ENCODE assay signal across 19 mouse cellular contexts in the genomic region with DNA sequence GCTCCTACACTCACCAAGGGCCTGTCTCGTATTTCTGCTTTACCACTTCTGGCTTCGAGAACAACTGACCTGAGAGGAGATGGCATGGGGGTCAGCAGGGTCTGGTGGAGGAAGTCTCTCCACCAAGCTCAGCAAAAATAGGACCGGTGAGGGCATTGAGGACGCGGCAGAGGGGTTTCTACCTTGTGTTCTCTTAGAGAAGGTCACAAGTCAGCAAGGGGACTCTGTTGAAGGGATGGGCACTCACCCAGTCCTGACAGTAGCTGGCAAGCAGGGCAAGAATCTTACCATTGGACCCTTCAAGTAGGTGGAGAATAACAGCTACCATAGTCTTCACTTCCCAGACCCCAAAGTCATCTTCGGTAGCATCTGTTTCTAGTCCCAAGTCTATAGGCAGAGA. TPM values are rescaled to one million over a fixed set of nuclear protein-coding genes. Genes with fewer than 3 reads are reported as not detected.
A peak's percentile ranks its signal among the peaks of the same experiment; 100 is the strongest.
DNase-seq lines count a peak whose midpoint lies in the region; ATAC-seq and TF ChIP-seq lines count a peak whose summit lies in the region.
"Had no signal": no experiment of that assay in that cellular context is flagged by ENCODE, and none has a peak within 500 bp of the region (broad histone marks: within the 10 kb centered on the region; RNA-seq: fewer than 3 reads in every experiment).

No protein-coding gene starts in this region.

- no peak for TF ChIP-seq CTCF in intestine, postnatal 0 days (IDR thresholded peaks at IDR 0.05; ENCODE audit: low read depth)

- H3K4me2 ChIP-seq in kidney, embryonic 15.5 days = peak overlapping the region; percentile 67; the same call in 1 of the 2 replicates
- H3K4me2 ChIP-seq in lung, embryonic 16.5 days (ENCODE audit: low read depth, low read length) = peak overlapping the region; percentile 47; the same call in 1 of the 2 replicates
- H3K4me2 ChIP-seq in intestine, postnatal 0 days (replicated peaks; ENCODE audit: low read depth) = peak overlapping the region; percentile 82; the same call in 1 of the 2 replicates
- H3K4me2 ChIP-seq: forebrain, embryonic 15.5 days; hindbrain, embryonic 12.5 days; midbrain, embryonic 12.5 days had no signal

- peaks cover 42% of the 10 kb centered on the region for H3K36me3 ChIP-seq in kidney, embryonic 15.5 days
- H3K36me3 ChIP-seq in lung, embryonic 16.5 days (ENCODE audit: control insufficient read depth, insufficient read depth, low read length) = peaks cover 21% of the 10 kb centered on the region
- peaks cover 45% of the 10 kb centered on the region for H3K36me3 ChIP-seq in intestine, postnatal 0 days (ENCODE audit: control insufficient read depth, insufficient read depth)

- no peak overlapping the region for H3K9ac ChIP-seq in kidney, embryonic 15.5 days
- no peak overlapping the region for H3K9ac ChIP-seq in lung, embryonic 16.5 days (ENCODE audit: low read length)
- no peak overlapping the region for H3K9ac ChIP-seq in intestine, postnatal 0 days (ENCODE audit: low read depth, low read length)
- H3K9ac ChIP-seq: embryonic facial prominence, embryonic 12.5 days; forebrain, embryonic 15.5 days; hindbrain, embryonic 12.5 days; liver, embryonic 15.5 days; midbrain, embryonic 12.5 days had no signal

- H3K9me3 ChIP-seq in kidney, embryonic 15.5 days (replicated peaks) = no peaks in the 10 kb centered on the region
- no peaks in the 10 kb centered on the region for H3K9me3 ChIP-seq in lung, embryonic 16.5 days (ENCODE audit: control insufficient read depth, low read length)
- H3K9me3 ChIP-seq in intestine, postnatal 0 days (ENCODE audit: control insufficient read depth) = no peaks in the 10 kb centered on the region
- H3K9me3 ChIP-seq: embryonic facial prominence, embryonic 12.5 days; forebrain, embryonic 15.5 days; hindbrain, embryonic 12.5 days; liver, embryonic 15.5 days; midbrain, embryonic 12.5 days had no signal

- no peak for ATAC-seq in kidney, embryonic 15.5 days (replicated peaks; ENCODE audit: low FRiP score)
- ATAC-seq in lung, embryonic 16.5 days (ENCODE audit: low read depth) = no peak
- ATAC-seq in intestine, postnatal 0 days = no peak
- ATAC-seq: forebrain, embryonic 15.5 days had no signal

- 63% methylated on average over 6 of the region's 6 CpGs for WGBS in kidney, embryonic 15.5 days
- WGBS in lung, embryonic 16.5 days = 61% methylated on average over 6 of the region's 6 CpGs
- WGBS in intestine, postnatal 0 days = 74% methylated on average over 6 of the region's 6 CpGs

- H3K27me3 ChIP-seq in kidney, embryonic 15.5 days = peaks cover 53% of the 10 kb centered on the region
- peaks cover 23% of the 10 kb centered on the region for H3K27me3 ChIP-seq in lung, embryonic 16.5 days (ENCODE audit: control insufficient read depth, insufficient read depth, low read depth, low read length)
- 0 out of 2 replicates have a peak, but pooled peaks cover 3% of the 10 kb centered on the region for H3K27me3 ChIP-seq in intestine, postnatal 0 days (replicated peaks; ENCODE audit: control insufficient read depth, insufficient read depth, low read length)

- peaks cover 54% of the 10 kb centered on the region for H3K4me1 ChIP-seq in kidney, embryonic 15.5 days
- peaks cover 7% of the 10 kb centered on the region; the same call in 1 of the 2 replicates for H3K4me1 ChIP-seq in lung, embryonic 16.5 days (replicated peaks; ENCODE audit: control insufficient read depth, insufficient read depth, low read length)
- H3K4me1 ChIP-seq in intestine, postnatal 0 days (replicated peaks; ENCODE audit: control insufficient read depth, insufficient read depth, low read length) = 0 out of 2 replicates have a peak, but pooled peaks cover 3% of the 10 kb centered on the region

- no peak overlapping the region for H3K4me3 ChIP-seq in kidney, embryonic 15.5 days (replicated peaks)
- no peak overlapping the region for H3K4me3 ChIP-seq in lung, embryonic 16.5 days (ENCODE audit: low read length)
- H3K4me3 ChIP-seq in intestine, postnatal 0 days (ENCODE audit: low read depth, low read length) = no peak overlapping the region
- H3K4me3 ChIP-seq: embryonic facial prominence, embryonic 12.5 days; forebrain, embryonic 15.5 days; hindbrain, embryonic 12.5 days; liver, embryonic 15.5 days; midbrain, embryonic 12.5 days had no signal

- no peak for DNase-seq in kidney, postnatal 10 days
- no peak for DNase-seq in lung, postnatal 10 days
- DNase-seq in ovary, adult 18-20 months (ENCODE audit: low spot score) = no peak
- no peak for DNase-seq in right cerebral cortex, postnatal 25 days
- DNase-seq: adrenal gland, adult 2 months; cerebellum, adult 8-10 months; gastrocnemius, postnatal 25 days; heart, postnatal 10 days; left cerebral cortex, postnatal 4 days; right cerebral cortex, adult 18-20 months; thymus, adult 2 months had no signal

- no peak overlapping the region for H3K27ac ChIP-seq in kidney, embryonic 15.5 days
- H3K27ac ChIP-seq in lung, embryonic 16.5 days (ENCODE audit: low read length) = no peak overlapping the region; the same call in 1 of the 2 replicates
- H3K27ac ChIP-seq in intestine, postnatal 0 days (ENCODE audit: low read depth, low read length) = no peak overlapping the region
- H3K27ac ChIP-seq: embryonic facial prominence, embryonic 12.5 days; forebrain, embryonic 15.5 days; hindbrain, embryonic 12.5 days; midbrain, embryonic 12.5 days had no signal

RNA-seq across cellular contexts. Expression of gene Esrp2, which starts 2.8 kb away (rescaled TPM):
- 14.9 and 15.8 TPM in 2 replicates for polyA plus RNA-seq in kidney, embryonic 15.5 days (2015; fragmentation: Nextera tagmentation; extraction: Ambion mirVana)
- 62.7 and 62.8 TPM in 2 replicates for polyA plus RNA-seq in lung, embryonic 16.5 days (2015; fragmentation: Nextera tagmentation; extraction: Ambion mirVana)
- 9.2 and 11.0 TPM in 2 replicates for polyA plus RNA-seq in intestine, postnatal 0 days (2015; fragmentation: Nextera tagmentation; extraction: Ambion mirVana)

RNA-seq across cellular contexts. Expression of gene Pla2g15, which starts 16.3 kb away (rescaled TPM):
- 12.4 and 13.9 TPM in 2 replicates for polyA plus RNA-seq in kidney, embryonic 15.5 days (2015; fragmentation: Nextera tagmentation; extraction: Ambion mirVana)
- polyA plus RNA-seq in lung, embryonic 16.5 days (2015; fragmentation: Nextera tagmentation; extraction: Ambion mirVana) = 12.8 and 12.9 TPM in 2 replicates
- 7.4 and 7.9 TPM in 2 replicates for polyA plus RNA-seq in intestine, postnatal 0 days (2015; fragmentation: Nextera tagmentation; extraction: Ambion mirVana)

RNA-seq across cellular contexts. Expression of gene Slc7a6, which starts 34.7 kb away (rescaled TPM):
- polyA plus RNA-seq in kidney, embryonic 15.5 days (2015; fragmentation: Nextera tagmentation; extraction: Ambion mirVana) = 52.7 and 57.3 TPM in 2 replicates
- polyA plus RNA-seq in lung, embryonic 16.5 days (2015; fragmentation: Nextera tagmentation; extraction: Ambion mirVana) = 41.3 and 41.7 TPM in 2 replicates
- 18.0 and 18.4 TPM in 2 replicates for polyA plus RNA-seq in intestine, postnatal 0 days (2015; fragmentation: Nextera tagmentation; extraction: Ambion mirVana)
